Mouse (Mus musculus): Measurements from ENCODE around the gene Tmem177.

Tmem177 gene

GRCm38 (mm10) chr1:119912953-119913814 is at the start of gene Tmem177:
Gene Tmem177 (minus strand): TSS chr1:119913208.
- peak; percentile 79 for DNase-seq (ENCODE audit: low read depth, low spot score)

GRCm38 (mm10) chr1:119959920-119960319 is 46.9 kb upstream of the Tmem177 start:
- no peak for DNase-seq (ENCODE audit: low read depth, low spot score)

GRCm38 (mm10) chr1:119959464-119959863 is 46.5 kb upstream of the Tmem177 start:
- no peak for DNase-seq (ENCODE audit: low read depth, low spot score)

DNA sequence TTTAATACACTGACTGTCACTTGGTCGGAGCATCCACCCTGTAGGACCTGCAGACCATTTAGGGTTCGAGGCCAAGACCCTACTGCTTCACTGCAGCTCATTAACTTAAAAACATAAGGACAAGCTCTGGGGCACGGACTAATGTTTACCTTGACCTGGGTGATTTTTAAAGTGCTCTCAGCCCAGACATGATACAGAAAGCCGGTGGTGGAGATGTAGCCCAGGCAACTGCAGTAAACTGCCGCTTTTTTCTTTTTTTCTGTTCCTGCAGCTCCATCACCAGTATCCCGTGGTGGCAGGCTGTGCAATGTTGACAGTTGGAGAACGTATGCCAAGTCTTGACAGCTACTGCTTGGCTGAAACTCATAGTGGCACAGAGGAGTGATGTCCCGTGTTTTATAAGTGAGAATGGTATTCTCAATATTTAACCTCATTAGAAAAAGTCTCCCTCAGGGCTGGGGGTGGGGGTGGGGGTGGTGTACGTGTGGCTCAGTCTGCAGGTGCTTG is 44.8 kb upstream of the Tmem177 start:
- no peak for DNase-seq (ENCODE audit: low read depth, low spot score)

DNA sequence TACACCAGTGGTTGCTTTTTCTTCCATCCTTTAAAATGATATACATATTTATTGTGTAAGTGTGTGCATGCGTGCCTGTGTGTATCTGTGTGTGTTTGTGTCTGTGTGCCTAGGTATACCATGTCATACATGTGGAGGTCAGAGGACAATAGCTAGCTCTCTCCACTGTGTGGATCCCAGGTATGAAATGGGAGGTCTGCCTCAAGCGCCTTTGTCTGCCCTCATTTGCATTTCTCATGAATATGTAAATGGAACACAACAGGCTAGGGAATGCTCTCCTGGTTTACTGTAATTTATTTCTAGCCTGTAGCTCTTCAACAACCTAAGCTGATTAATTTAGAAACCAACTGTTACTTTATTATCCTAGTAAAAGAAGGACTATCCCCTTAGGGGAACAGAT is 41.7 kb upstream of the Tmem177 start:
- no peak for DNase-seq (ENCODE audit: low read depth, low spot score)

- no peak for DNase-seq (ENCODE audit: low read depth, low spot score)
These were observed 40.4 kb upstream of the Tmem177 start for GRCm38 (mm10) chr1:119953456-119953855.

DNA sequence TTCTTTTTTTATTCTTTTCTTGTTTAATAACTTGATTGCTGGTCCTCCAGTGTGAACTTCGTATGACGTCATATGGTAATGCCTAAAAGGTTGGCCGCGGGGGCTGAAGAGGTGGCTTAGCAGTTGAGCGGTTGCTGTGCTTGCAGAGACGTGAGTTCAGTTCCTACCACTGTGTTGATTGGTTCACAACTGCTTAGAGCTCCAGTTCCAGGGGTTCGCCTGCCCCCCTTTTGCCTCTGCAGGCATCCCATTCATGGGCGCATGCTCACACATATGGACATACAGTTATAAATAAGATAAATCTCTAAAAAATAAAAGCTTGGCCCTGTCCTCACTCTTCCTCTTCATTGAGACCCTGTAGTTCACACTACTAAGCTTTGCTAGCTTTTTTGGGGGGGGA is 37.1 kb upstream of the Tmem177 start:
- DNase-seq (ENCODE audit: low read depth, low spot score) = no peak

GRCm38 (mm10) chr1:119936861-119937260 is 23.9 kb upstream of the Tmem177 start:
- peak; percentile 24 for DNase-seq (ENCODE audit: low read depth, low spot score)

DNA sequence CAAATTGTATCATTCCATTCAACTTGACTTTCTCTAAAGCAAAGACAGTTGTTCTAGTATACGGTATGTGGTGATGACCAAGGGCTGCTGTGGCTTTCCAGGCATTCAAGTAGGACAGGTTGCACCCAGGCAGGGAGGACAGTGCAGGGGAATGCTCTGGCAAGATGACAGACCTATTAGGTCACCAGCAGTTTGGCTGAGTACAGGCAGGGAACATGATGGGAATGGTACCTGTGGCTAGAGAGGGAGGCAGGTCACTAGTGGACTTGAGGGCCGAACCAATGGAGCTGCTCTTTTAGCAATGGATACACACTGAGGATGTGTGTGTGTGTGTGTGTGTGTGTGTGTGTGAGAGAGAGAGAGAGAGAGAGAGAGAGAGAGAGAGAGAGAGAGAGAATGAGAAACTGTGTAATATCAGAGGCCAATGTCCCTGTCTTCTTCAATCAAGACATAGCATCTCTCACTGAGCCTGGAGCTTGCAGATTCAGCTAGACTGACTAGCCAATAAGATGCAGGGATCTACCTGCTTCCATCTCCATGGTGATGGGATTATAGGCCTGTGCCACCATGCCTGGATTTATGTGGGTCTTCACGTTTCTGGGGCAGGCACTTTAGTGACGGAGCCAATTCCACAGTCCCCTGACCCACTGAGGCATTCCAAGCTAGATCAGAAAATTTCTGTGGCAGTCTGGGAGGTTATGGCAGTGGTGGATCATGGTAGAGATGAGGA is 18.6 kb upstream of the Tmem177 start:
- no peak for DNase-seq (ENCODE audit: low read depth, low spot score)

DNA sequence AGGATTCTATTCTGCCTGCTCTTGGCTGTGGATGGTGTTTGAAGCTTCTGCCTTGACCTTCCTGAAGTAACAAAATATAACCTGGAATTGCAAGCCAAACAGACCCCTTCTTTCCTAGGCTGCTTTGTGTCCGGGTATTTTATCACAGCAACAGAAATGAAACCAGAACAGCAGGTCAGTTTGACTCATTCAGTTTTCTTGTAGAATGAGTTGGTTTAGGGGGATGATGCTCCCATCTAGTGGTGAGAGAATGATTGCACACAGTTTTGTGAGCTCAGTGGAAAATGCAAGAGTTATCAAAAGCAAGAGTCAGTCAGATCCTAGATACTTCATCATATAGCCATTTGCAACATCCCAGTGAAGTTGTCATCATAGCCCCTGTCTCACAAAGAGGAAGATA is 16.7 kb upstream of the Tmem177 start:
- peak; percentile 53 for DNase-seq (ENCODE audit: low read depth, low spot score)

DNA sequence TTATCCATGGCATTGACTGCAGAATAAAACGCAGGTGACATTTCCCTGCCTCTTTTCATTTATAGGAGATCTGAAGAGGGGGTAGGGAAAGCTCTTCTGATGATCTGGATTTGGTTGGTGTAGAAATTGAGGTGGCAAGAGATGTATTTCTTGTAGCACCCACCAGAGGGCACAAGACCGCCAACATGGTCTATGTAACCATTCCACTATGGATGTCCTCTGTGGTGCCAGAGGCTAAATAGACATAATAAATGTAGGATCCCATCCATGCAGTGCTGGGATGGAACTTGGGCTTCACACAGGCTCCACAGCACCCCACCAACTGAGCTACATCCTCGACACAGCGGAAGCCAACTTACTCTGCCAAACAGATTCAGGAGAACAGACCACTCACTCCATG is 6.3 kb upstream of the Tmem177 start:
- DNase-seq (ENCODE audit: low read depth, low spot score) = no peak

DNA sequence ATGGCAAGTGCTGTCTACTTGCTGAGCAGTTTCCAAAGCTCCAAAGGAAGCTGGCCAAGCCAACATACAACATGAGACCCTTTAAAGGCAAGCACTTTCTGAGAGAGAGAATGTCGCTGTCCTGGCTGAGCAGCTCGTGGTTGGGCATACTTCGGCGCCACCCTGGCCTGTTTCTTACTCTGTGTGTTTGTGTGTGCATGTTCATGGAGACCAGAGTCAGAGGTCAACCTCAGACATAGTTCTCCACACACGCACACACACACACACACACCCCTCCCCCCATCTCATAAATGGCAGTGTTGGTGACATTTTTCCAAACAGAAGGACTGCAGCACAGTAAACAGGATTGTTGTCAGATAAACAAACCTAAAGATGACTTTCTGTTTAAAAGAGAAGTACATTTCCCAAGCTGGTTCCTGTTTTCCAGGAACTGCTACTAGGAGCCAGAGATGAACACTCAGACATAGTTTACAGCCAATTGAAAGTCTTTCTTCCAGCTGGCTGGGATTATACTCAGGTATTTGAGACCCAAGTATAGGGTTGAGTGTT is 3.9 kb upstream of the Tmem177 start:
- DNase-seq (ENCODE audit: low read depth, low spot score) = no peak

GRCm38 (mm10) chr1:119907206-119907748 is 5.7 kb downstream of the Tmem177 start:
- DNase-seq (ENCODE audit: low read depth, low spot score) = no peak

- DNase-seq (ENCODE audit: low read depth, low spot score) = no peak
These were observed 9.8 kb downstream of the Tmem177 start for GRCm38 (mm10) chr1:119903231-119903620.

- peak; percentile 34 for DNase-seq (ENCODE audit: low read depth, low spot score)
These were observed 10.3 kb downstream of the Tmem177 start for GRCm38 (mm10) chr1:119902551-119903230.

- no peak for DNase-seq (ENCODE audit: low read depth, low spot score)
These were observed 13.5 kb downstream of the Tmem177 start for GRCm38 (mm10) chr1:119899195-119900123.

GRCm38 (mm10) chr1:119894936-119895335 is 18.1 kb downstream of the Tmem177 start:
- peak; percentile 64 for DNase-seq (ENCODE audit: low read depth, low spot score)

DNA sequence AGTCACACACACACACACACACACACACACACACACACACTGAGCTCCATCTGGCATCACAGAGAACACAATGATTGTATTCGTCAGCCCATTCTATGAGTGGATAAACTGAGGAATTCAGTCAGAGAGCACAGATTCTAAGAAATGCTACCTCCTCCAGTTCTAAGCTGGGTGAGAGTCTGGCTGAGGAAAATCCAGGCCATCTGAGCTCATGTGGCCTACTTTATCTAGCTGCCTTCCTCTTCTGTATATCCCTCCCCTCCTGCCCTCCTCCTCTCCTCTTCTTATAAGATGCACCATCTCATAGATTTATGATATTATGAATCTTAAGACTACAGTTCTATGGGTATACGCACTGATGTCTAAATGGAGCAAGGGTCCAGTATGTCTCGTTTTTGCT is 19.4 kb downstream of the Tmem177 start:
- no peak for DNase-seq (ENCODE audit: low read depth, low spot score)

GRCm38 (mm10) chr1:119892933-119893332 is 20.1 kb downstream of the Tmem177 start:
- no peak for DNase-seq (ENCODE audit: low read depth, low spot score)

- DNase-seq (ENCODE audit: low read depth, low spot score) = no peak
These were observed 21.1 kb downstream of the Tmem177 start for GRCm38 (mm10) chr1:119891865-119892264.

Measured in retina, postnatal 7 days (tissue).